Mouse (Mus musculus) thymus, adult 2 months (tissue): ENCODE data around the gene D430019H16Rik. TPM values are rescaled to one million over a fixed set of nuclear protein-coding genes. Genes with fewer than 3 reads are reported as not detected.
A peak's percentile ranks its signal among the peaks of the same experiment; 100 is the strongest.

Experiments
- DNase-seq: peaks from one replicate; pipeline ENCODE4 v3.0.0; 2021
- H3K27ac ChIP-seq: fragments of 200-500 bp; 2 replicates; pipeline ENCODE4 v1.5.1; 2012; ENCODE audit warnings: low read length, control low read depth; ENCODE audit not compliant: control insufficient read depth, insufficient read depth
- H3K27me3 ChIP-seq: fragments of 200-500 bp; 2 replicates; pipeline ENCODE4 v1.6.1; 2012; ENCODE audit warnings: mild to moderate bottlenecking, low read length, moderate library complexity, mixed read lengths; ENCODE audit not compliant: control insufficient read depth, insufficient read depth
- H3K36me3 ChIP-seq: fragments of 200-500 bp; 2 replicates; pipeline ENCODE4 v1.6.1; 2012; ENCODE audit warnings: mild to moderate bottlenecking, low read length, moderate library complexity; ENCODE audit not compliant: control insufficient read depth, insufficient read depth
- H3K4me1 ChIP-seq: fragments of 200-500 bp; replicated peaks from 2 replicates; pipeline ENCODE4 v1.6.1; 2012; ENCODE audit warnings: low read length; ENCODE audit not compliant: control insufficient read depth, insufficient read depth
- H3K4me3 ChIP-seq: fragments of 200-500 bp; 2 replicates; pipeline ENCODE4 v1.5.1; 2012; ENCODE audit warnings: mild to moderate bottlenecking, low read length, control low read depth, moderate library complexity; ENCODE audit not compliant: control insufficient read depth, insufficient read depth
- CTCF ChIP-seq: fragments of 200-500 bp; IDR thresholded peaks from 2 replicates; pipeline ENCODE4 v1.5.1; 2012; ENCODE audit warnings: mild to moderate bottlenecking, control low read depth, low read length, moderate library complexity, borderline replicate concordance; ENCODE audit not compliant: control insufficient read depth, poor library complexity, insufficient read depth; ENCODE audit errors: extremely low read depth
- POLR2A ChIP-seq: fragments of 200-500 bp; IDR thresholded peaks from 2 replicates; pipeline ENCODE4 v1.6.1; 2012; ENCODE audit warnings: mild to moderate bottlenecking, low read length, control low read depth, moderate library complexity; ENCODE audit not compliant: control insufficient read depth, poor library complexity, insufficient read depth; ENCODE audit errors: extremely low read depth
- WGBS: fragments of 180-500 bp; shearing (Covaris S2); methylation state at CpG from one replicate; pipeline ENCODE4 v1.1.7; 2018; 5-methylcytosine and 5-hydroxymethylcytosine counted together
- polyA plus RNA-seq: library from polyadenylated mRNA; depleted of rRNA; stranded (reverse); fragments of >200 nt; gene quantifications from 2 replicates; pipeline ENCODE4 v1.2.3, GENCODE M21; 2012

Gene D430019H16Rik
- polyA plus RNA-seq, 1 experiment: 1.2 TPM

DNA sequence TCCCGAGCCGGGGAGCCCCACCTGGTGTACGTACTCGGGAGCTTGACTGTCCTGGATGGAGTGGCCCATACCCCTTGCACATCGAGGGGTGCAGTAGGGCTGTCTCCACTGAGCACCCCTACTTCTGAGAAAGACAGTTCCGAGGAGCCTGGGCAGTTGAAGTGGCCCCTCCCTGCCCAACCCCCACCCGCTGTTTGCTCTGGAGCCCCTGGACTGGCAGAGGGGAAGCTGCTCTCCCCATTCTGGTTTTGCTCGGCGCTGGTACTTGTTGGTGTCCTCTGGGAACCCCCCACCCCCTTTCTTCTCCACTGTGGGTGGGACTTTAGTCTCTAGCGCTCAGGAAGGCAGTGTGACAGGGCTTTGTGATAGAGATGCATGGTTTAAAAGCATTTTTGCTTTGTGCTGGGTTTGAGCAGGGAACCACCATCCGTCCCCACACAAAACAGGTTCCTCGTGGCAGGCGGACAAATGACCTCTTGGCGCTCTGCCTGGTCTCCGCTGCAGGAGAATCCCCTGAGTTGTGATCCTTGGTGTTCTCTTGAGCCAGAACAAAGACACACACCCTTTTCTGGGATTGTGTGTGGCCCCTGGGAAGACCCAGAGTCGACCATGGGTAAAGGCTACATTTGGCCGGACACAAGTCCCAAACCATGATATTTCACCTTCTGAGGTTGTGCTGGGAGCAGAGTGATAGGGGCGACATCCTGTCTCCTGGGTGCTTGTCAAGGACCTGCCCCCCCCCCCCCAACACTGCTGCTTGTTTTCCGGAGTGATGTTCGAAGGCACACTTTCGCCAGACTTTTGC lies 804 bp downstream of the D430019H16Rik start:
- WGBS: 12% methylated on average over 21 of the region's 21 CpGs

DNA sequence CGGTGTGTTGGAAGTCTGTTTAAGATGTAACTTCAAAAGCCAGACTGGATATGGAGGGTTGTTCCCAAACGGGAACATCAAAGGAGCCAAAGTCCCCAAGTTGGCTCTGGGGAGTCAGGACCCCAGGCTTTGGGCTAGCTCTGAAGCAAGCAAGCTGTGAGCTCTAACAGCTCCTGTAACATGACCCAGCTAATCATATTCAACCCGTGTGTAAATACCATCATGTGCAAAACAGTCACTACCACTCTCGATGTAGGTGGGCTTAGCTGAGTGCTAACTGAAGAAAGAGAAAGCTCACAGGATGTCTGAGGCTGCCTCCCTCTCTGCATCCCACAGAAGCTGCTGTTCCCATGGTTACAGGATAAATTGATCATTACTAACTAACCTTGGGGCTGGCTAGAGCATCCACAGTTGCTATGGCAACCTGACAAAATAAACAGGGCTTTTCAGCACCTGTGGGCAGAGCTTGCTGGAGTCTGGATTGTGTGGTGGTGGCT lies 1.5 kb downstream of the D430019H16Rik start:
- H3K27ac ChIP-seq: no peak overlapping the region
- H3K4me3 ChIP-seq: no peak overlapping the region
- DNase-seq: no peak
- H3K4me1 ChIP-seq: no peaks in the 10 kb centered on the region
- WGBS: 19% methylated on average over 4 of the region's 4 CpGs
- H3K27me3 ChIP-seq: peaks cover 3% of the 10 kb centered on the region; the same call in 1 of the 2 replicates
- no peak for TF ChIP-seq POLR2A
- TF ChIP-seq CTCF: no peak
- no peaks in the 10 kb centered on the region for H3K36me3 ChIP-seq

More for the DNA sequence above, 804 bp downstream of the D430019H16Rik start:
- H3K4me1 ChIP-seq: no peaks in the 10 kb centered on the region
- TF ChIP-seq POLR2A (no peak), CTCF (no peak)
- no peaks in the 10 kb centered on the region for H3K36me3 ChIP-seq
- peaks cover 3% of the 10 kb centered on the region; the same call in 1 of the 2 replicates for H3K27me3 ChIP-seq
- H3K4me3 ChIP-seq: no peak overlapping the region
- DNase-seq: no peak
- H3K27ac ChIP-seq: no peak overlapping the region

DNA sequence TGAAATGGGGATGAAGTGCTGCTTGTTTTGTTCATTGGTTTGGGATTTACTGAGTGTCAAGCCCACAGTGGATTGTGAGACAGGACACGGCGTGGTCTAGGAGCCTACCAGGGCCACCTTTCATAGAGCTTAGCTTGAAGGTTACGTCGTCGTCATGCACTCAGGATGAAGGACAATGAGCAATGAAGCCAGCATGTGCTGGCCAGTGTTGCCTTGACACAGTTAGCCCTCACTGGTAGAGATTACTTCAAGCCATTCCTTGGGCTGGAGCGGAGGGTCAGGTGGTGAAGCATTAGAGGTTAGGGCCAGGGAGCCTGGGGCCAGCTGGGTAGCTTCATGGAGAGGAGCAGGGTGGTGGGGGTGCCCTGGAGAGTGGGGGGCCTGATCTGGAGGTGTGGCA lies 5.1 kb downstream of the D430019H16Rik start:
- Histone ChIP-seq H3K27ac (no peak overlapping the region), H3K36me3 (no peaks in the 10 kb centered on the region), H3K4me1 (no peaks in the 10 kb centered on the region), H3K4me3 (no peak overlapping the region), H3K27me3 (peaks cover 3% of the 10 kb centered on the region; the same call in 1 of the 2 replicates)
- 94% methylated on average over 6 of the region's 6 CpGs for WGBS
- TF ChIP-seq POLR2A (no peak), CTCF (no peak)
- no peak for DNase-seq

DNA sequence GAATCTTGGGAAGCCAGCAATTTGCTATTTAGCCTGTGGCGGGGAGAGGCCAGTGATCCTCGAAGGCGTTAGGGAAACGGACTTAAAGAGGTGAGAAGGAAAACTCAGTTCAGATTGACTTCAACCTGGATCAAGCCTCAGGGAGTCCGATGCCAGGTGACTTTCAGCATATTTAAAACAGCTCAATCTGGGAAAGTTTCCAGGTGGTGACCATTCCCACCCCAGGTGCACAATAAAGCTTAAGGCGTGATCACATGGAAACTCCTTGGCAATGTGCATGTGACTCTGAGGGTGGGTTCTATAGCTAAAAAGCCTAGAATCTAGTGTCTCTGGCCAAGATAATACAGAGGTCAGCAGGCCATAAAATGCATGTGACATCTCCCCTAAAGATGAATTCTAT lies 7.4 kb downstream of the D430019H16Rik start:
- TF ChIP-seq POLR2A (no peak), CTCF (no peak)
- H3K4me3 ChIP-seq: no peak overlapping the region
- no peak overlapping the region for H3K27ac ChIP-seq
- no peaks in the 10 kb centered on the region for H3K36me3 ChIP-seq
- no peak for DNase-seq
- H3K27me3 ChIP-seq: no peaks in the 10 kb centered on the region
- 89% methylated on average over 6 of the region's 6 CpGs for WGBS
- no peaks in the 10 kb centered on the region for H3K4me1 ChIP-seq

DNA sequence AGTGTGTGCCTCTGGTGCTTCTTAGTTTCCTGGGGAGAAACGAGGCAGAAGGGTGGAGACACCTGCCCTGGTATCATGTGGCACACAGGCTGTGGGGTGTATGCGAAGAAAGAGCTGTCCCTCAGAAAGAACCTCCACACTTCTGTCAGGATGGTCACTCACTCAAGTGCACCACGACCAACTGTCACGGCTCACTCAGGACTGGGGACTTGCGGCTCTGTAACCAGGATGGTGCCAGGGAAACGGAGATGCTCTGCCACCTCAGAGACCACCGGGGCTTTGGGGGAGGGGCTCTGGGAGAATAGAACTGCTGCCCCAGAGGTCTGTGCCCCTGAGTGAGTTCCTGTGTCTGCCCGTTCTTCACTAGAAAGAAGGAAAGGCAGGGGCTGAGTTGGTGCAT lies 15.4 kb downstream of the D430019H16Rik start:
- WGBS: 90% methylated on average over 8 of the region's 8 CpGs
- Histone ChIP-seq H3K27me3 (no peaks in the 10 kb centered on the region), H3K27ac (no peak overlapping the region), H3K36me3 (no peaks in the 10 kb centered on the region), H3K4me3 (no peak overlapping the region), H3K4me1 (no peaks in the 10 kb centered on the region; the same call in 1 of the 2 replicates)
- TF ChIP-seq CTCF: no peak
- no peak for TF ChIP-seq POLR2A
- DNase-seq: no peak

DNA sequence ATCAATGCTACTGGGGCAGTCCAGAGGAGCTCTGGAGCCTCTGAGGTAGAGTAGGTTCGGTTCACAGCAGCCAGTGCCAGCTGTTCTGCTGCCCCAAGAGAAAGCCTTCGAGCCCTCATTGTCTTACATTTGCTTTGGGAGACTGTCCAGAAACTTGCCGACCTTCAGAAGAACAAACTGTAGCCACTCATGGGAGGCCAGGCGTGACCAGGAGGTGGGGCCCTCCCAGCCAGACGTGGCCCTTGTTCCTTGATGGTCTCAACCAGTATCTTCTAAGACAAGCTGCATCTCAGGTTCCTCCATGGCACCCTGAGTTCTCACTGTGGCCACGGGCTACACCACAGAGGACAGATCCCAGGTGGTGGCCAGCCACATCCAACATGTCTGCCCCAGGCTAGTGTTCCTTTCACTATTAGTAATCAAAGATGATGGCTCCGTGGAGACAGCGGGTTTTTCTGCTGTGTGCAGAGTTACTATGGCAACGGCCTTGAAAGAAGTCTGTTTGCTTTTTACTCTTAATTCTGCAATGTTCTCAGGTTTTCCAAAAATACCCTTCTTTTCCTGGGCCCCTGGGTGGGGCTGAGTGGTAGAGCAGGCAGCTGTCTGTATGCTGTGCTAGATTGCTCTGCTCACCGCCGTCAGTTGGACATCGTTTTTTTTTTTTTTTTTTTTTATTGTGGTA lies 21.7 kb downstream of the D430019H16Rik start:
- H3K27ac ChIP-seq: no peak overlapping the region
- no peaks in the 10 kb centered on the region for H3K27me3 ChIP-seq
- 81% methylated on average over 12 of the region's 12 CpGs for WGBS
- H3K36me3 ChIP-seq: no peaks in the 10 kb centered on the region
- no peaks in the 10 kb centered on the region for H3K4me1 ChIP-seq
- no peak overlapping the region for H3K4me3 ChIP-seq
- no peak for TF ChIP-seq CTCF
- DNase-seq: no peak

DNA sequence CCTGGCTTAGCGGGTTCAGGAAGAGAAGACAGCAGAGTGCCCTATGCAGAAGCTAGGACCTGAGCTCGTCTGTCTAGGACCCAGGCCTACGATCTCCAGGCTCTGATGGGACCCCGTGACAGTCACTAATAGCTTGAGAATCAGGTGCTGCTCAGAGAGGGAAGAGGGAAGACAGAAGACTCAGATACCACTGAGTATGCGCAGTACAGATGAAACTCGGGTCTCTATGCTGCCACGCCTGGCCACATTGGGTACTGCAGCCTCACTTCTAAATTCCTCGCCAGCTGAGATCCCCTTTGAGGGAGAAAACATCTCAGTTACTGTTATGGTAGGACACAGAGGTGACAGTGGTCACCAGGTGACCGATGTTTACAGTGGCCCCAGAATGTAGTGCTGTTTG lies 22.8 kb downstream of the D430019H16Rik start:
- no peak for TF ChIP-seq POLR2A
- TF ChIP-seq CTCF: no peak
- no peaks in the 10 kb centered on the region for H3K27me3 ChIP-seq
- WGBS: 44% methylated on average over 9 of the region's 9 CpGs
- no peak overlapping the region for H3K27ac ChIP-seq
- no peaks in the 10 kb centered on the region for H3K36me3 ChIP-seq
- H3K4me1 ChIP-seq: no peaks in the 10 kb centered on the region
- DNase-seq: peak; percentile 59
- H3K4me3 ChIP-seq: no peak overlapping the region
